Mouse (Mus musculus) forebrain, postnatal 0 days (tissue): Measurements from ENCODE around the gene Gm21992. TPM values are rescaled to one million over a fixed set of nuclear protein-coding genes. Genes with fewer than 3 reads are reported as not detected.
A peak's percentile ranks its signal among the peaks of the same experiment; 100 is the strongest.

ENCODE experiments used
- ATAC-seq: fragments of 200-750 bp; cut with Nextera tagmentation; 2 replicates; pipeline ENCODE4 v1.8.0; 2017; ENCODE audit warnings: mild to moderate bottlenecking, moderate library complexity
- DNase-seq: peaks from one replicate; pipeline ENCODE4 v3.0.0-alpha.2; 2015
- H3K27ac ChIP-seq: fragments of 300-500 bp; sonication (generic); 2 replicates; pipeline ENCODE4 v1.5.1; 2014; ENCODE audit warnings: low read depth, mild to moderate bottlenecking, antibody characterized with exemption, low read length, moderate library complexity, mixed read lengths
- H3K27me3 ChIP-seq: fragments of 300-500 bp; sonication (generic); 2 replicates; pipeline ENCODE4 v1.6.1; 2014; ENCODE audit warnings: mild to moderate bottlenecking, low read length, mixed read lengths; ENCODE audit not compliant: insufficient read depth
- H3K36me3 ChIP-seq: fragments of 300-500 bp; sonication (generic); 2 replicates; pipeline ENCODE4 v1.6.1; 2014; ENCODE audit warnings: mild to moderate bottlenecking, moderate library complexity; ENCODE audit not compliant: insufficient read depth
- H3K4me1 ChIP-seq: fragments of 300-500 bp; sonication (generic); 2 replicates; pipeline ENCODE4 v1.6.1; 2014; ENCODE audit warnings: antibody characterized with exemption; ENCODE audit not compliant: insufficient read depth
- H3K4me2 ChIP-seq: fragments of 300-500 bp; sonication (generic); 2 replicates; pipeline ENCODE4 v1.6.1; 2014; ENCODE audit warnings: low read depth, mild to moderate bottlenecking, moderate library complexity
- H3K4me3 ChIP-seq: fragments of 300-500 bp; sonication (generic); 2 replicates; pipeline ENCODE4 v1.5.1; 2014; ENCODE audit warnings: low read depth, low read length, mixed read lengths
- H3K9ac ChIP-seq: fragments of 300-500 bp; sonication (generic); 2 replicates; pipeline ENCODE4 v1.6.1; 2014; ENCODE audit warnings: mild to moderate bottlenecking
- H3K9me3 ChIP-seq: fragments of 300-500 bp; sonication (generic); 2 replicates; pipeline ENCODE4 v1.6.1; 2016; ENCODE audit warnings: low read length
- CTCF ChIP-seq: sonication (generic); IDR thresholded peaks from 2 replicates; pipeline ENCODE4 v1.5.1; 2016; ENCODE audit warnings: antibody characterized with exemption, control low read depth, low read depth
- WGBS: fragments of 180-500 bp; shearing (Covaris S2); extraction: QIAGEN DNeasy Blood & Tissue Kit; methylation state at CpG from one replicate; pipeline ENCODE4 v1.1.7; 2014; 5-methylcytosine and 5-hydroxymethylcytosine counted together
- polyA plus RNA-seq: library from polyadenylated mRNA; unstranded; fragments of >200 nt; fragmentation: Nextera tagmentation; extraction: Ambion mirVana; gene quantifications from 2 replicates; pipeline ENCODE4 v1.2.1, GENCODE M21; 2015
- total RNA-seq: library from RNA; depleted of rRNA; stranded (reverse); fragments of >200 nt; gene quantifications from 2 replicates; pipeline ENCODE4 v1.2.3, GENCODE M21; 2014

The Gm21992 gene
- total and polyA plus RNA-seq, 2 experiments from 2014 or later, result 15.0 to 20.4 TPM

DNA sequence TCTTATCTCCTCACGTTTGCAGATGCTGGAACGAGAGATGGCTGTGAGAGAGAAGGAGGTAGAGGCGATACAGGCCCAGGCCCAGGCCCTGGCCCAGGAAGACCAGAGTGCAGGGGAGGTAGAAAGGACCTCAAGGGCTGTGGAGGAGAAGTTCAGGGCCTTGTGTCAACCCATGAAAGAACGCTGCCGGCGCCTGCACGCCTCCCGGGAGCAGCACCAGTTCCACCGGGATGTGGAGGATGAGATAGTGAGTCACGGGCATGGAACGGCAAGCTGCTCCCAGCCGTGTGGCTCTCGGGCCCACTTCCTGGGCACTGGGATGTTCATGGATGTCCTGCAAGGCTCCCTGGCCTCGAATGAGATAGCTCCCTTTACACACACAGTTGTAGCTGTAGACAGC is 67.4 kb downstream of the Gm21992 start:
- H3K27me3 ChIP-seq, result no peaks in the 10 kb centered on the region
- H3K4me2 ChIP-seq, result no peak overlapping the region
- H3K4me1 ChIP-seq, result no peaks in the 10 kb centered on the region
- H3K4me3 ChIP-seq, result no peak overlapping the region
- TF ChIP-seq CTCF, result no peak
- no peak overlapping the region for H3K9ac ChIP-seq
- H3K9me3 ChIP-seq, result no peaks in the 10 kb centered on the region
- H3K36me3 ChIP-seq, result peaks cover 91% of the 10 kb centered on the region
- DNase-seq (no peak), ATAC-seq (no peak)
- no peak overlapping the region for H3K27ac ChIP-seq
- 83% methylated on average over 14 of the region's 14 CpGs for WGBS

DNA sequence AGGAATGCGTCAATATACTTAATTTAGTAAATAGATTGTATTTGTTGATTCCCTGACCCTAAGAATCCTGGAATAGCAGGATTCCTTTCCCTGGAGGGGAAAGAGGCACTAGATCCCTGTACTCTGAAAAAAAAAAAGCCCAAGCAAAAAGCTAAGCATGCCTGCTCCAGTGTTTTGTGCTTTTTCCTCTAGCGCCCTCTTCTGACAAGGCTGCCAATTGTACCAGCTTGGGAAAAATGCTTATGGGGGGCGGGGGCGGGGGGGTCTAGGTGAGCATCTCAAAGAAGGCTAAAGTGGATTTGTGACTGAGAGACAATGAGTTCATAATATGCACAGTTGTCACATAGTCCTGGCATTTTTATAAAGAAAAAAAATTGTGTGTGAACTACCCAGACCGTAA is 67.9 kb downstream of the Gm21992 start:
- Histone ChIP-seq H3K9me3 (no peaks in the 10 kb centered on the region), H3K27me3 (no peaks in the 10 kb centered on the region), H3K4me3 (no peak overlapping the region), H3K36me3 (peaks cover 88% of the 10 kb centered on the region), H3K4me1 (no peaks in the 10 kb centered on the region), H3K9ac (no peak overlapping the region), H3K4me2 (no peak overlapping the region), H3K27ac (no peak overlapping the region)
- DNase-seq (peak; percentile 68), ATAC-seq (no peak)
- TF ChIP-seq CTCF, result peak; percentile 68
- WGBS, result 36% methylated on average over 5 of the region's 5 CpGs

DNA sequence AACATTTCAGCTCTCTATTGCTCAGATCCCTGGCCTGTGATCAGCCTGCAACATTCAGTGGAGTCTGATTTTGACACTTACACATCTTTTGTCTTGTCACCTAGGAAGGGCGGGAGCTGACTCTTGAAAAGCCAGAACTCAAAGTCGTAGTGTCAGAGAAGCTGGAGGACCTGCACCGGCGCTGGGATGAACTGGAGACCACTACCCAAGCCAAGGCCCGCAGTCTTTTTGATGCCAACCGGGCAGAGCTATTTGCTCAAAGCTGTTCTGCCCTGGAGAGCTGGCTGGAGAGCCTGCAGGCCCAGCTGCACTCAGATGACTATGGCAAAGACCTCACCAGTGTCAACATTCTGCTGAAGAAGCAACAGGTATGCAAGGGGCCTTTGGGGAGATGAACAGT is 69.2 kb downstream of the Gm21992 start:
- H3K36me3 ChIP-seq, result peaks cover 89% of the 10 kb centered on the region

DNA sequence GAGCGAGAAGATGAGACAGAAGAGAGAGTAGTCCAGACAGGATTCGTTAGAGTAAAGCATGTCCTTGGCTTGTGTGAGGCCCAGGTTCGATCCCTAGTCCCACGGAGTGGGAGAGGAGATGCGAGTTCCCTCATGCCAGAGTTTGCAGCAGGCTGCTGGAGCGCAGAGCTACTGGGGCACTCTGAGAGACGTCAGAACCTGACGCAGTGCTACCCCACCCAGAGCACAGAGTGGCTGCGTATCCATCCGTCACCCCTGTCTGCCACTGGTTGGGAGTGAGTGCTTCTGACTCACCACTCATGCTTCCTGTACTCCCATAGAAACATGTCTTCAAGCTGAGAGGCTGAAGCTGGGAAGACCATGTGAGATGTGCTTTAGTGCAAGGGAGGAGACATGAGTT is 69.9 kb downstream of the Gm21992 start:
- Histone ChIP-seq H3K4me2 (no peak overlapping the region), H3K36me3 (peaks cover 88% of the 10 kb centered on the region), H3K9ac (no peak overlapping the region), H3K4me3 (no peak overlapping the region), H3K27me3 (no peaks in the 10 kb centered on the region), H3K27ac (no peak overlapping the region), H3K4me1 (no peaks in the 10 kb centered on the region), H3K9me3 (no peaks in the 10 kb centered on the region)
- ATAC-seq (peak; percentile 50; the same call in 1 of the 2 replicates), DNase-seq (no peak)
- no peak for TF ChIP-seq CTCF
- WGBS, result 87% methylated on average over 10 of the region's 10 CpGs

More for the DNA sequence above, 69.2 kb downstream of the Gm21992 start:
- no peaks in the 10 kb centered on the region for H3K27me3 ChIP-seq
- no peaks in the 10 kb centered on the region for H3K4me1 ChIP-seq
- H3K9ac ChIP-seq, result no peak overlapping the region
- no peak overlapping the region for H3K4me2 ChIP-seq
- ATAC-seq, result no peak
- no peak overlapping the region for H3K27ac ChIP-seq
- DNase-seq, result no peak
- TF ChIP-seq CTCF, result no peak
- H3K4me3 ChIP-seq, result no peak overlapping the region
- H3K9me3 ChIP-seq, result no peaks in the 10 kb centered on the region
- WGBS, result 92% methylated on average over 6 of the region's 6 CpGs

DNA sequence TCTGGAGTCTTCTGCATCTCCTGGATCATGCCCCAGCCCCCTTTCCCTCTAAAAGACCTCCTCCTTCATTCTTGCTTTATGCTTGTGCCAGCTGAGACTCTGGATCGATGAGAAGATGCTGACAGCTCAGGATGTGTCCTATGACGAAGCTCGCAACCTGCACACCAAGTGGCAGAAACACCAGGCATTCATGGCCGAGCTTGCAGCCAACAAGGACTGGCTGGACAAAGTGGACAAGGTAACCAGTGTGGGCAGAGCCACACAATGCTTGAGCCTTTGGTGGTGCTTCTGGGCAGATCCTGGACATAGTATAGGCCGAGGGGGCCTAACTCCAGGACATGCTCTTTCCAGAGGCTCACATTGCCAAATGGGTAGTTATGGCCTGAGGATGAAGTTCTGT is 71.7 kb downstream of the Gm21992 start:
- no peak for ATAC-seq
- peaks cover 79% of the 10 kb centered on the region for H3K36me3 ChIP-seq
- H3K27me3 ChIP-seq, result no peaks in the 10 kb centered on the region
- DNase-seq, result no peak
- H3K4me1 ChIP-seq, result no peaks in the 10 kb centered on the region
- H3K9ac ChIP-seq, result no peak overlapping the region
- WGBS, result 95% methylated on average over 5 of the region's 5 CpGs
- H3K9me3 ChIP-seq, result no peaks in the 10 kb centered on the region
- H3K27ac ChIP-seq, result no peak overlapping the region
- no peak overlapping the region for H3K4me2 ChIP-seq
- no peak overlapping the region for H3K4me3 ChIP-seq
- no peak for TF ChIP-seq CTCF

DNA sequence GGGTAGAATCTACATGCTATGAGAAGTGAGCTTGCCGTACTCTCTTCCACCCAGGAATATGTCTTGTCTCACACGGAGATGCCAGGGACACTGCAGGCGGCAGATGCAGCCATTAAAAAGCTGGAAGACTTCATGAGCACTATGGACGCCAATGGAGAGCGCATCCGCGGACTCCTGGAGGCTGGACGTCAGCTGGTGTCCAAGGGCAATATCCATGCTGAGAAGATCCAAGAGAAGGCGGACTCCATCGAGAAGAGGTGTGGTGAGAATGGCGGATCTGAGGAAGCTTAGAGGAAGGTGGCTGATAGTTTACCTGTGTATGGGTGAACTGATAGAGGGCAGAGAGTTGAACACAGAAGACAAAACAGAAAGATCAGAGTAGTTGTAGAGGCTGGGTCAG is 72.4 kb downstream of the Gm21992 start:
- ATAC-seq (no peak), DNase-seq (no peak)
- no peak for TF ChIP-seq CTCF
- Histone ChIP-seq H3K9me3 (no peaks in the 10 kb centered on the region), H3K27ac (no peak overlapping the region), H3K4me1 (no peaks in the 10 kb centered on the region), H3K9ac (no peak overlapping the region), H3K27me3 (no peaks in the 10 kb centered on the region), H3K36me3 (peaks cover 79% of the 10 kb centered on the region), H3K4me2 (no peak overlapping the region), H3K4me3 (no peak overlapping the region)
- 94% methylated on average over 11 of the region's 11 CpGs for WGBS

DNA sequence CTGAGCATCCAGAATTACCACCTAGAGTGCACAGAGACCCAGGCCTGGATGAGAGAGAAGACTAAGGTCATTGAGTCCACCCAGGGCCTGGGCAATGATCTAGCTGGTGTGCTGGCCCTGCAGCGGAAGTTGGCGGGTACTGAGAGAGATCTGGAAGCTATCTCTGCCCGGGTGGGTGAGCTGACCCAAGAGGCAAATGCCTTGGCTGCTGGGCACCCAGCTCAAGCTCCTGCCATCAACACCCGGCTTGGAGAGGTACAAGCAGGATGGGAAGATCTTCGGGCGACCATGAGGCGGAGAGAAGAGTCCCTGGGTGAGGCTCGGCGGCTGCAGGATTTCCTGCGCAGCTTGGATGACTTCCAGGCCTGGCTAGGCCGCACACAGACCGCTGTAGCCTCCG is 73.5 kb downstream of the Gm21992 start:
- ATAC-seq, result no peak
- Histone ChIP-seq H3K4me3 (no peak overlapping the region), H3K27ac (no peak overlapping the region), H3K27me3 (no peaks in the 10 kb centered on the region), H3K4me2 (no peak overlapping the region), H3K9ac (no peak overlapping the region), H3K4me1 (no peaks in the 10 kb centered on the region), H3K9me3 (no peaks in the 10 kb centered on the region), H3K36me3 (peaks cover 83% of the 10 kb centered on the region)
- WGBS, result 89% methylated on average over 13 of the region's 13 CpGs
- TF ChIP-seq CTCF, result no peak
- no peak for DNase-seq

DNA sequence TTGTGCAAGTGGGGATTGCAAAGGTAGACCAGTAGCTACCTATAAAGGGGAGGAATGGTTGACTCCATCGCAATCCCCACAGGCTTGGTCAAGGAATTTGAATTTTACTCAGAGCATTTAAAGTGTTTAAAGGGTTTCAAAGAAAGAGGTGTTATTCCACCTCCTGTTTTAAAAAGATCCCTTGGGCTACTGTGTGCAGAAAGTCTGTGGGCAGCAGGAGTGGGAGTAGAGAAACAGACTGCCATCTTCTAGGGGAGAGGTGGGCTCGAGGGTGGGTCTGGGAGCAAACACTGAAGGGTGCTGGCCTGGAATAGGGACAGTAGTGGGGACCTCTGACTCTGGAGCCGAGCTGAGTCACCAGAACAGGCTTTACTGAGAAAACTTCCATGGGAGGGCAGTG is 78.4 kb downstream of the Gm21992 start:
- no peaks in the 10 kb centered on the region for H3K27me3 ChIP-seq
- no peak overlapping the region for H3K9ac ChIP-seq
- ATAC-seq (no peak), DNase-seq (no peak)
- peaks cover 78% of the 10 kb centered on the region for H3K36me3 ChIP-seq
- no peak overlapping the region for H3K27ac ChIP-seq
- no peaks in the 10 kb centered on the region for H3K9me3 ChIP-seq
- 89% methylated on average over 3 of the region's 3 CpGs for WGBS
- no peak for TF ChIP-seq CTCF
- no peak overlapping the region for H3K4me2 ChIP-seq
- H3K4me3 ChIP-seq, result no peak overlapping the region
- no peaks in the 10 kb centered on the region for H3K4me1 ChIP-seq
